Mouse (Mus musculus): Measurements from ENCODE around the gene Sgk1. TPM values are rescaled to one million over a fixed set of nuclear protein-coding genes. Genes with fewer than 3 reads are reported as not detected.

Sgk1 gene
- total and polyA plus RNA-seq, 3 experiments: 0.76 to 16.0 (median 4.3) TPM

GRCm38 (mm10) chr10:21857676-21858075, 24.3 kb upstream of the Sgk1 start:
- in situ Hi-C loops (cut with MboI; ENCODE audit: low pct_ligation_motif_present, low pct_unique_long_range_greater_than_20kb, low sequenced_read_pairs): no loop called here
- Histone ChIP-seq H3K27ac (ENCODE audit: insufficient read depth, low read depth) (no peak overlapping the region), H3K4me2 (ENCODE audit: insufficient read depth, low read depth, poor library complexity, severe bottlenecking) (no peak overlapping the region), H3K79me2 (replicated peaks; ENCODE audit: control insufficient read depth, extremely low read depth, insufficient read depth, poor library complexity, severe bottlenecking) (no peaks in the 10 kb centered on the region), H3K27me3 (replicated peaks) (no peaks in the 10 kb centered on the region), H3K4me3 (replicated peaks in 1 of 3; ENCODE audit: low read depth in 2 of 3, low read length in 2 of 3, poor library complexity in 1 of 3) (no peak overlapping the region), H3K9ac (ENCODE audit: insufficient read depth, low read depth) (no peak overlapping the region), H3K36me3 (replicated peaks in 1 of 2; ENCODE audit: control insufficient read depth in 1 of 2, insufficient read depth in 1 of 2, low read length in 1 of 2) (no peaks in the 10 kb centered on the region), H3K9me3 (replicated peaks; ENCODE audit: low read length) (peaks cover 2% of the 10 kb centered on the region), H3K4me1 (ENCODE audit: control insufficient read depth in 1 of 2, insufficient read depth in 2 of 2) (no peaks in the 10 kb centered on the region)
- dilution Hi-C loops (cut with MboI; ENCODE audit: extremely low pct_ligation_motif_present, extremely low pct_unique_long_range_greater_than_20kb, low sequenced_read_pairs): no loop called here
- TF ChIP-seq MAZ (IDR thresholded peaks at IDR 0.05; ENCODE audit: low read depth, low read length) (no peak), MXI1 (IDR thresholded peaks at IDR 0.05; ENCODE audit: low read depth, low read length) (no peak), KAT2A (IDR thresholded peaks at IDR 0.05; ENCODE audit: insufficient replicate concordance, low read length) (no peak), RCOR1 (conservative IDR thresholded peaks at IDR 0.05; ENCODE audit: low read depth, low read length) (no peak), E2F4 (IDR thresholded peaks at IDR 0.05; ENCODE audit: insufficient replicate concordance, low read depth, low read length) (no peak), USF2 (conservative IDR thresholded peaks at IDR 0.05; ENCODE audit: low read depth, low read length) (no peak), GABPA (IDR thresholded peaks at IDR 0.05; ENCODE audit: insufficient replicate concordance, low read depth, low read length) (no peak), IRF4 (IDR thresholded peaks at IDR 0.05; ENCODE audit: low read depth, low read length) (no peak), TBP (conservative IDR thresholded peaks at IDR 0.05; ENCODE audit: low read depth, low read length) (no peak), SMC3 (IDR thresholded peaks at IDR 0.05; ENCODE audit: low read depth, low read length) (no peak), BHLHE40 (IDR thresholded peaks at IDR 0.05; ENCODE audit: low read depth, low read length) (no peak), JUN (IDR thresholded peaks at IDR 0.05; ENCODE audit: insufficient read depth, low read depth, low read length) (no peak), EP300 (IDR thresholded peaks at IDR 0.05; ENCODE audit: low read length) (no peak), MYC (IDR thresholded peaks at IDR 0.05; ENCODE audit: low read depth, low read length) (no peak)
- no peak for DNase-seq (ENCODE audit: extremely low read depth)

- DNase-seq (ENCODE audit: extremely low read depth): no peak
- H3K27me3 ChIP-seq (replicated peaks): no peaks in the 10 kb centered on the region
- H3K36me3 ChIP-seq (replicated peaks in 1 of 2; ENCODE audit: control insufficient read depth in 1 of 2, insufficient read depth in 1 of 2, low read length in 1 of 2): no peaks in the 10 kb centered on the region
- no peak overlapping the region for H3K4me2 ChIP-seq (ENCODE audit: insufficient read depth, low read depth, poor library complexity, severe bottlenecking)
- no peak overlapping the region for H3K9ac ChIP-seq (ENCODE audit: insufficient read depth, low read depth)
- TF ChIP-seq TCF12 (IDR thresholded peaks at IDR 0.05; ENCODE audit: low read depth, low read length) (no peak), SIN3A (IDR thresholded peaks at IDR 0.05; ENCODE audit: low read length) (no peak), MAZ (IDR thresholded peaks at IDR 0.05; ENCODE audit: low read depth, low read length) (no peak), HCFC1 (IDR thresholded peaks at IDR 0.05; ENCODE audit: low read depth, low read length) (no peak), MXI1 (IDR thresholded peaks at IDR 0.05; ENCODE audit: low read depth, low read length) (no peak), SMC3 (IDR thresholded peaks at IDR 0.05; ENCODE audit: low read depth, low read length) (no peak), ZKSCAN1 (IDR thresholded peaks at IDR 0.05; ENCODE audit: borderline replicate concordance, low read depth, low read length) (no peak), MYC (IDR thresholded peaks at IDR 0.05; ENCODE audit: low read depth, low read length) (no peak), ZC3H11A (IDR thresholded peaks at IDR 0.05; ENCODE audit: low read depth, low read length) (no peak), UBTF (IDR thresholded peaks at IDR 0.05; ENCODE audit: low read depth, low read length) (no peak), ZMIZ1 (IDR thresholded peaks at IDR 0.05; ENCODE audit: low read depth, low read length) (no peak), BHLHE40 (IDR thresholded peaks at IDR 0.05; ENCODE audit: low read depth, low read length) (no peak), CHD2 (IDR thresholded peaks at IDR 0.05; ENCODE audit: low read length) (no peak), MAFK (IDR thresholded peaks at IDR 0.05; ENCODE audit: insufficient replicate concordance, low read length) (no peak), NRF1 (IDR thresholded peaks at IDR 0.05; ENCODE audit: low read depth, low read length) (no peak), CHD1 (IDR thresholded peaks at IDR 0.05; ENCODE audit: low read depth, low read length) (no peak), RAD21 (IDR thresholded peaks at IDR 0.05; ENCODE audit: low read depth, low read length) (no peak), KAT2A (IDR thresholded peaks at IDR 0.05; ENCODE audit: insufficient replicate concordance, low read length) (no peak), JUN (IDR thresholded peaks at IDR 0.05; ENCODE audit: insufficient read depth, low read depth, low read length) (no peak)
- no peaks in the 10 kb centered on the region for H3K79me2 ChIP-seq (replicated peaks; ENCODE audit: control insufficient read depth, extremely low read depth, insufficient read depth, poor library complexity, severe bottlenecking)
- peaks cover 2% of the 10 kb centered on the region for H3K9me3 ChIP-seq (replicated peaks; ENCODE audit: low read length)
- dilution Hi-C loops (cut with MboI; ENCODE audit: extremely low pct_ligation_motif_present, extremely low pct_unique_long_range_greater_than_20kb, low sequenced_read_pairs): no loop called here
- in situ Hi-C loops (cut with MboI; ENCODE audit: low pct_ligation_motif_present, low pct_unique_long_range_greater_than_20kb, low sequenced_read_pairs): no loop called here
- no peaks in the 10 kb centered on the region for H3K4me1 ChIP-seq (ENCODE audit: control insufficient read depth in 1 of 2, insufficient read depth in 2 of 2)
- no peak overlapping the region for H3K4me3 ChIP-seq (replicated peaks in 1 of 3; ENCODE audit: low read depth in 2 of 3, low read length in 2 of 3, poor library complexity in 1 of 3)
- H3K27ac ChIP-seq (ENCODE audit: insufficient read depth, low read depth): no peak overlapping the region
Observed at GRCm38 (mm10) chr10:21858437-21858974, 23.5 kb upstream of the Sgk1 start.

Data from CH12.LX (cell line).